Mouse (Mus musculus) megakaryocyte-erythroid progenitor cell, adult 5-6 weeks (primary cell): Measurements from ENCODE around the gene Vwc2. TPM values are rescaled to one million over a fixed set of nuclear protein-coding genes. Genes with fewer than 3 reads are reported as not detected.

Experiments
- ATAC-seq: replicated peaks from 2 replicates; pipeline ENCODE4 v1.8.0; 2016; ENCODE audit warnings: mild to moderate bottlenecking, inconsistent platforms; ENCODE audit not compliant: severe bottlenecking, poor library complexity, low FRiP score, low TSS enrichment
- total RNA-seq, 2 experiments: library from RNA; stranded (forward) in 1 of 2; stranded (reverse) in 1 of 2; fragments of 200-1000, 215-1000 nt in 1 of 2; fragments of >200 nt in 1 of 2; fragmentation: Nextera tagmentation in 1 of 2; gene quantifications; 2 replicates each; pipeline ENCODE4 v1.2.3; 2014 to 2017

The Vwc2 gene
- total RNA-seq, 2 experiments from 2014 or later = not detected

DNA sequence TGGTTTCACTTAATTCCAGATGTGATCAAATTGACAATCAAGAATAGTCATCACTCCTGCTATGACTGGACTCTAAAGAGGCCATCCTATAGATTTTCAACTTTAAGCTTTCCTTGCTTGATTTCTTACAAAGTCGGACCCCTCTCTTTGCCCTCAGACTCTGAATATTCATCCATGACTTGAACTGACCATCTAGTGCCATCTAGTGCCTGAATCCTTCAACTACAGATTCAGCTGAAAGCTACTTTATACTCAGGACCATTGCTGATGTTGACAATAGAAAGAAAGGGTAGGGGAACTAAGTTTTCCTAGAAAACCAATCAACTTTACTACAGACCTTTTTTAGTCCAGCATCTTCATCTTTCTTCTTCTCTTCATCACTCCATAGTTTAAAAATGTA is 109.1 kb downstream of the Vwc2 start:
- ATAC-seq = 0 out of 2 replicates have a peak, but pooled peaks have one; percentile 68

DNA sequence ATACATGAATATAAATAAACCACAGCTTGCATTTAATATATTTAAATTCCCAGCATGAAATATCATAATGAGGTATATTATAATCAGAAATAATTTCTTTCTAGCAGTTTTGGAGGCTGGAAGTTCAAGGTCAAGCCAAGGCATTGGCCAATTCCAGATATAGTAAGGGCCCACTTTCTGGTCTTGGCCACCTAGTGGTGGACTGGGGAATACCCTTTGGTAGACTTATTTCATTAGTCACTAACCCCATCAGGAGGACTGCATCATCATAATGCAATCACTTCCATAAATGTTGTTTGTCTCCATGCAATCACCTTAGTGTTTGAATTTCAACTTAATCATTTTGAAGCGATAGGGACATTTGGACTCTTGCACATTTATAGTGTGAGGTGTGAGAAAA is 125.3 kb downstream of the Vwc2 start:
- ATAC-seq = peak; percentile 87; the same call in 1 of the 2 replicates

DNA sequence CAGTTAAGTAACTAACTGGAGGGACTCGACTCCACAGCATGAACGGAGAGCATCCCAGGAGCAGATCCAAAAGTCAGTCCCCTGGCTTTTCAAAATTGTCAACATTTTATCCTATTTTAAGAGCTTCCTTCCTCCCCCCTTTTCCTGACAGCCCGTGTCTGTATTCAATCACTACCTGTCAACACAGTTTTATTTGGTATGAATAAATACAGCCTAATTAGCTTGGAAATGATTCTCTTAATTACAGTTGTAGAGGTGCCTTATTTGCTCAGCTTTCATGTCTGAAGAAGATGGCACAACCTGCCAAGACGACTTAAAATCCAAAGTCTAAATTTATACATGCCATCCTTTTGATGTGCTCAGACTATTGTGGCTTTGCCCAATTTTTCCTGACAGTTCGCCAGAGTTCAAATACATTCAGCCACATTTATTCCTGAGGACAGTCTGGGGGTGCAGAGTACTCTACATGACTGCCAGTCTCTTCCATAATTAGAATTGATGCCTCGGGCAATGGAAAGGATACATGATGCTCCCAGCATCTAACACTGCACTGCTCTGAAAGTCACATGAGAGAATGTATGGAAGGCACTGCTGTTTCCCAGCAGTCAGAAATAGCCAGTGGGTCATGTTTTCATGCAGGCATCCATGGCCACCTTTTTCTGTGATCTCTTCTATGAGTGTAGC is 128.8 kb downstream of the Vwc2 start:
- ATAC-seq = no peak

DNA sequence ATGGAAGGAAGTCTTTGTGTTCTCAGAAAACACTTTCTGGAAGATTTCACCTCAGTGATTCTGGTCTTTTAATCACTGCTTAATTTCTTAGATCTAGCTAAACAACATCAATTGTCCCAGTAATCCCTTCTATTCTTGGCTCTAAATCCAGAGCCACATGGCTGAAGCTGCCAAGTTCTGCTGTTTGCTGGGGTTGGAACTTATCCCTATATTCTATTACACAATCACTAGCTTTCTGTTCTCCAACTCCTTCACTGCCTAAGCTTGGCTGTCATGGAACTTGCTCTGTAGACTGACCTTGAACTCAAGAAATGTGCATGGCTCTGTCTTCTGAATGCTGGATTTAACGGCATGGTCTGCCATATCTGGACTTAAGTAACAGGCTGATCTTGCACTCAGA is 143.3 kb downstream of the Vwc2 start:
- ATAC-seq = no peak

DNA sequence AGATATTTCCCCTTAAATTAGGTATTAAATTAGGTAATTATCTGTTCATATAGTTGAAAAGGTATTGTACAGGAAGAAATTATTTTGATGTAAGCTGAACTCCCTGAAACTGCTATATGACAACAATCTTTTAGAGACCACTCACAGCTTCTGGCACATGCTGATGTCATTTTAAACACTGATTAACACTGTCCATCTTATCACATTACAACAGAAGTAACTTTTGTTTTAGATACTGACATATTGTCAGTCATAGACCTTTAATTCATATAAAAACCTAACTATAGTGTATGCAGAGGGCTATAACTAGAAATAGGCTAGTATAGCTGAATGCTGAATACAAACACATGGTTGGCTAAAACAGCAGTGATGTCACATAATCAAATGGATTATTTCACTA is 166.1 kb downstream of the Vwc2 start:
- peak; percentile 78 for ATAC-seq

DNA sequence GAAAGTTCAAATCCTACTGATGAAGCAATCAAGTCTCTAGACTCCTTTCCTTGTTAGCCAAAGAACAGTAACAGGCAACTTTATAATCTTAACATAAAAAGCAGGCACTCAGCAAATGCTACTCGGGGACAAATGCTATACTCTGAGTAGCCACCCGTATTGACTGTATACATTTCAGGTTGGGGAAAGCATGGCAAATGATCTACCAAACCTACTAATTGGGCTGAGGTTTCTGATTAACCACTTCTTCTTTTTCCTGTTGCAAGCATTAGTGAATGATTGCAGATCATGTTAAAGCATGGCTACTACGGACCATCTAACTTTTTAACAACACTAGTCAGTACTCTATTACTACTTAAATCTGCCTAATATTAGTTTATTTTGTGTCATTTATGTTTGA is 169.5 kb downstream of the Vwc2 start:
- no peak for ATAC-seq
